Mouse (Mus musculus) right cerebral cortex, adult 18-20 months (tissue): Measurements from ENCODE around the gene Sirt7.

Experiments used
- DNase-seq: peaks from one replicate; pipeline ENCODE4 v3.0.0; 2022; ENCODE audit warnings: mixed read lengths

The Sirt7 gene

DNA sequence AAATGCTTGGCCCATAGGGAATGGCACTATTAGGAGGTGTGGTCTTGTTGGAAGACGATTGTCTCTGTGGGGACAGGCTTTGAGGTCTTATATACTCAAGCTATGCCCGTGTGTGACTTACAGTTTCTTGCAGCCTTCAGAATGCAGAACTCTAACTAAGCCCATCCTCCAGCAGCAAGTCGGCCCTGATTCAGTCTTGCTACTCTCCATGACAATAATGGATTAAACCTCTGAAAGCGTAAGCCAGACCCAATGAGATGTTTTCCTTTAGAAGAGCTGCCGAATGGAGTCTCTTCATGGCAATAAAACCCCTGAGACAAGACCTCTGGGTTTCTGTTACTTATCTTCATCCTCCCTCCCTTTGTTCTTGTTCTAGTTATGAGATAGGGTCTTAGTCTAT is 9.8 kb upstream of the Sirt7 start:
- DNase-seq: no peak

DNA sequence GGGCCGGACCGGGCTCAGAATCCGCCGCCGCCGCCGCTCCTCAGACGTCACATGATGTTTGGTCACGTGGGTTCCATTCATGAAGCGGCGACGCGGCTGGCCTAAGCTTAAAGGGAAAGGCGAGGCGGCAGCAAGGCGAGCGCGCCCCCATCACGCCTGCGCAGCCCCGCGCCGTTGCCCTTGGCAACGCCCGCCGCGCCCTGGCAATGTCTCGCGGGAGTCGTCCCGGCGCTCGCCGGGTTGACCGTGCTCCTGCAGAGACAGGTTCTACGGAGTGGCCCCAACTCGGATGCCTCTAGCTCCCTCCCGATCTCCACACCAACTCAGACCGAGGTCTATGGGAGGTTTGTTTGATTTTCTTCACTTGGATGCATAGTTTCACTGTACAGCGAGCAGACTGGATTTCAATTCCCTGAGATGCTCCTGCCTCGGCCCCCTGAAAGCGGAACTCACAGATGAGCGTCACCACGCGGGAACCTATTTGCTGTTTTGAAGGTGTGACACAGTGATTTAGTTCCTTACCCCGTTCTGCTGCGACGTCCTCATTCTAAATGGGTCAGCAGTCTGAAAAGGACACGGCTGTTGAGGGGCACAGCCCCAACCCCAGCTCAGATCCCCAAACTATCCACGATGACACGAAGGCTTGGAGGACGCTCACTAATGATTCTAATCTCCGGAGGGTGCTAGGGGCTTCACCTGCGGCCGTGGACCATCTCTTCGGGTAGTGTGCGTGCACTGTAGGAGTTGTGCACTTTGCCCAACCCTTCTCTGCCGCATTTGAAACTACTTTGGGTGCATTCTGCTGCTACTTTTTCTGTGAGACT is 8.7 kb upstream of the Sirt7 start, which contains the start of gene Mafg:
Gene Mafg, minus strand, starts transcription at position 81 of the 824 bp plus-strand sequence.
- peak; percentile 94 for DNase-seq

- DNase-seq: peak; percentile 57
These were observed 7.8 kb upstream of the Sirt7 start for GRCm38 (mm10) chr11:120632559-120633519.

GRCm38 (mm10) chr11:120631726-120632448 is 6.8 kb upstream of the Sirt7 start:
- no peak for DNase-seq

- DNase-seq: no peak
These were observed 6.1 kb upstream of the Sirt7 start for GRCm38 (mm10) chr11:120630881-120631725.

- no peak for DNase-seq
These were observed 5.4 kb upstream of the Sirt7 start for GRCm38 (mm10) chr11:120630401-120630871.

- DNase-seq: no peak
These were observed 4.9 kb upstream of the Sirt7 start for GRCm38 (mm10) chr11:120629911-120630310.

DNA sequence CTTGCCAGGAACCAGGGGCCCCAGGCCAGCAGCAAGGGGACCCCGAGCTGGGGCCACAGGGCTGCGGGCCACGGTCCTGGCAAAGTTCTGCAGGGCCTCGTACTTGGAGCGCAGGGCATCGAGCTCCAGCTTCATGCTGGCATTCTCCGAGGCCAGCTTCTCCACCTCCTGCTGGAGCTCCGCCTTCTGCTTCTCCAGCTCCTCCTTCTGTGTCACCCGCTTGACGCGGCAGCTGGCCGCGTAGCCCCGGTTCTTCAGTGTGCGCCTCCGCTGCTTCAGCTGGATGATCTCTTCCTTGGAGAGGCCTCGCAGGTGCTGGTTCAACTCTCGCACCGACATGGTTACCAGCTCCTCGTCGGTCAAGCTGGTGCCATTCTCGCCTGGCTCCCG is 4.3 kb upstream of the Sirt7 start:
- DNase-seq: peak; percentile 49

GRCm38 (mm10) chr11:120628601-120629340 is 3.7 kb upstream of the Sirt7 start:
- no peak for DNase-seq

DNA sequence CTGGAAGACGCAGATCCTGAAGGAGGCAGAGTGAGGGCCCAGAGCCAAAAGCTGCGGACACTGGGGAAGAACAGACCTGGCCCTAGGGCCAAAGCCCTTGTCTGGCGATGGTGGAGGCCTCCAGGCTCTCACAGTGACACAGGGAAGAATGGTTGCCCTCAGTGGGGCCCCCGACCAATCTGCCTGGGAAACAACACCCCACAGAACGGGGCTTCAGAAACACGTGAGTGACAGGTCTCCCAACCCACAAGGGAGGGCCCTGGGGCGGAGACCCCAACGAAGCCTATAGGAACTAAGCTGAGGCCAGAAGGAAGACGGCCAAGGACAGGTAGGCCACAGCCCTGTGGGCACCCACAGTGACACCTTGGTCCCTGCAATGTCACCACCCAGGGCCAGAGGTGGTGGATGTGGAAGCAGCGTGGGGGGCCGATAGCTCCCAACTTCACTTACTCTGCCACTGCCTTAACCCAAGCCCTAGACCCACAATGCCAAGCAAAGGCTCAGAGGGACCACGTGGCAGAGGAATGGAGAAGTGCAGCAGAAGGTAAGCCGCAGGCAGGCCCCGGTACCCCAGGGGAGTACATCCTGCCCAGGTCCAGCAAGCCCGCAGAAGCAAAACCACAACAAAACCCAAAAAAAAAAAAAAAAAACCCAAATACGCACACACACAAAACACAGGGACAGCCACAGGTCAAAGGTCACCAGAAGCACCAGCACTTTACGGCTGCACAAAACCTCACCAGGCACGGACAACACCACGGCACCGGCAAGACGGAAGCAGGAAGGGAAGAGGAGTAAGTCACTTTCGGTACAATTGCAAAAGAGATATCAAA is 2.6 kb upstream of the Sirt7 start:
- no peak for DNase-seq

GRCm38 (mm10) chr11:120626785-120627467 is 1.9 kb upstream of the Sirt7 start:
- DNase-seq: no peak

- DNase-seq: peak; percentile 91
These were observed 344 bp downstream of the Sirt7 start for GRCm38 (mm10) chr11:120624680-120625111.

DNA sequence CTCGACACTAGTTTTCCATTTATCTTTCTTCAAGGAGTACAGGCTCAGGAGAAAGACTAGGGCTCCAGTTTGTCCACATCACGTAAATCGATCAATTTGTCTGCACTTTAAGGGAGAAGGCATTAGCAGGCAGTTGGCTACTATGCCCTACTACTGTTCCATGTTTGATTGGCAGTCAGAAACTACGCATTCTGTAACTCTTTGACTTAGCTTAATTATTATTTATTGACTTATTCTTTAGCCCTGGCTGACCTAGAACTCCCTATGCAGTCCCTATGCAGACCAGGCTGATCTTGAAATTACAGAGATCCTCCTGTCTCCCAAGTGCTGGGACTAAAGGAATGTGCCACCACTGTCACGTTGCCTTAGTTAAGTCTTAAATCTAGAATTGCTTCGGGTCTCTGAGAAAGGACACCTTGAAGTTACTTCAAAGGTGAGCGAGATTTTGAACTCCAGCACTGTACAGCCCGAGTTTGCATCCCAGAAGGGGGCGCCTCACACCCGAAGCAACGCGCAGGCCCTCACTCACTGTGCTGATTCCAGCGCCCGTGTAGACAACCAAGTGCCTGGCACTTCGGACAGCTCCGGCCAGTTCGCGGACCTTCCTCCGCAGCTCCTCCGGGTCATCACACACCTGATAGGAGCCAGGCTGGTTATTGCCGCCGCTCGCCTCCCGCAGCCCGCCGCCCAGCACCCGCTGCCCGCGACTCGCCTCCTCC is 920 bp downstream of the Sirt7 start:
- peak; percentile 61 for DNase-seq

DNA sequence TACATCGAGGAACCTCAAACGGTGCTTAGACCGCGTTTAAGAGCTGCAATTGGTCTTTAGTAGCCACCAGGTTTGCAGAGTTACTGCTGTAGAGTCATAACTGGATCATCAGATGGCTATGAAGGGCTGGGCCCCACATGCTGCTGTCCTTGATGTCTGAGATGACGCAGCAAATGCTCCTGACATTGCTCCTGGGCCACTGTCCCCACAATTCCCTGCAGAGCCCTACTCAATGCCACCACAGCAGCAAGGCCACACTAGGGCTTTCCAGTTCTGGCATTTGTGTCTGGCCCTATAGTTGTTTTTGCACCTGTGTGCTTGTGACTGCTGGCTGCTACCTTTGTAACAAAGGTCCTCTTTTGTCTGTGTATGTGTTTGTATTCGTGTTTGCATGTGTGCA is 2.2 kb downstream of the Sirt7 start:
- DNase-seq: no peak

DNA sequence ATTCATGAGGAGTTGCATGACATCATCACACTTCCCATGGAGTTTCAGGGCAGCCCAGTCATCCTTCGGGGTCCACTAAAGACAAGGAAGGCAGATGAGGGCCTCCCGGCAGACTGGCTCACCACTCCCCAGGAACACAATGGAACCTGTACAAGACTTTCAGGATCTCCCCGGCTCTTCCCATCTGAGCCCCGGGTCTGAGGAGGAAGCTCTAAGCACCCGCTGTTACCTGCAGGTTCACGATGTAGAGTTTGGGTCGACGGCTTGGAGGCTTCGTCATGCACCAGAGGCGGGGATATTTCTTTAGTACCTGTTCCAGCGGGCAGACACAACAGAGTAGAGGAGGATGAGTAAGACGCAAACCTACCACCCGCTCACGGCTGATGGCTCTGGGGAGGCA is 4.8 kb downstream of the Sirt7 start:
- DNase-seq: no peak

GRCm38 (mm10) chr11:120618619-120619535 is 6.2 kb downstream of the Sirt7 start:
- no peak for DNase-seq

DNA sequence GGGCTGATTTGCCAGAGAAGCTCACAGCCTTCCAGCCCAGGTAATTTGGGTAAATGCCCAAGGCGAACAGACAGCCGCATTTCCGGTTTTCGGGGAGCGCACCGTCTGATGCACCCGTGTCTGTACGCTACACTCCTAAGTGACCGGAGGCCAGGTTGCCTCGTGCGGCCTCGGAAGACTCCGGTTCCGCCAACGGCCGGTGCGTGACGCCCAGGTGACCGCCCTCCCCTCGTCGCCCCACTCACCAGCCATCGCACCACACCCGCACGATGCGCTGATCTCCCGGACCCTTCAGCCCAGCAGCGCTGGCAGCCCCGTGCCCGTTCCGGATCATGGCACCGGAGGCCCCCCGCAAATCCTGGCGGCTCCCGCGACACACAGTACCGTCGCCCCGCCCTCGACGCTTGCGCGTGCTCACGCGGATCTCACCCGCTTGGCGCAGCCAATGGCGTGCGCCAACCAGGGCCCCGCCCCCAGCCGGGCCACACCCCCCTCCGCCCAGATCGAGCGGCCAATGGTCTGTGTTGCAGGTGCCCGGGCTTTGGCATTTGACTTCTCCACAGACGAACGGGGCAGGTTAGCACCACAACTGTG is 7.4 kb downstream of the Sirt7 start, which contains the start of gene Pcyt2:
Gene Pcyt2, minus strand, starts transcription at position 418 of the 594 bp plus-strand sequence.
- DNase-seq: peak; percentile 94
